Mouse (Mus musculus) neural tube, embryonic 11.5 days (tissue): Measurements from ENCODE around the gene Tmem216. TPM values are rescaled to one million over a fixed set of nuclear protein-coding genes. Genes with fewer than 3 reads are reported as not detected.
A peak's percentile ranks its signal among the peaks of the same experiment; 100 is the strongest.

Experiments used
- ATAC-seq: fragments of 200-750 bp; cut with Nextera tagmentation; 2 replicates; pipeline ENCODE4 v1.8.0; 2017; ENCODE audit warnings: moderate number of reproducible peaks, mild to moderate bottlenecking, moderate TSS enrichment, moderate library complexity; ENCODE audit not compliant: insufficient read depth, low FRiP score, low TSS enrichment
- DNase-seq: peaks from one replicate; pipeline ENCODE4 v3.0.0-alpha.2; 2015; ENCODE audit warnings: low spot score
- H3K27ac ChIP-seq: fragments of 300-500 bp; sonication (generic); 2 replicates; pipeline ENCODE4 v1.5.1; 2014; ENCODE audit warnings: low read depth, mild to moderate bottlenecking, low read length
- H3K27me3 ChIP-seq: fragments of 300-500 bp; sonication (generic); 2 replicates; pipeline ENCODE4 v1.6.1; 2014; ENCODE audit warnings: mild to moderate bottlenecking, low read length, mixed read lengths; ENCODE audit not compliant: control insufficient read depth, insufficient read depth
- H3K36me3 ChIP-seq: fragments of 300-500 bp; sonication (generic); 2 replicates; pipeline ENCODE4 v1.6.1; 2014; ENCODE audit warnings: mild to moderate bottlenecking, low read length, moderate library complexity, mixed read lengths; ENCODE audit not compliant: control insufficient read depth, insufficient read depth
- H3K4me1 ChIP-seq: fragments of 300-500 bp; sonication (generic); 2 replicates; pipeline ENCODE4 v1.6.1; 2014; ENCODE audit warnings: low read length, mixed read lengths; ENCODE audit not compliant: control insufficient read depth, insufficient read depth
- H3K4me2 ChIP-seq: fragments of 300-500 bp; sonication (generic); 2 replicates; pipeline ENCODE4 v1.6.1; 2014; ENCODE audit warnings: low read depth, mild to moderate bottlenecking, moderate library complexity
- H3K4me3 ChIP-seq: fragments of 300-500 bp; sonication (generic); 2 replicates; pipeline ENCODE4 v1.5.1; 2014; ENCODE audit warnings: low read depth, low read length
- H3K9ac ChIP-seq: fragments of 300-500 bp; sonication (generic); 2 replicates; pipeline ENCODE4 v1.6.1; 2014; ENCODE audit warnings: mild to moderate bottlenecking, low read length
- H3K9me3 ChIP-seq: fragments of 300-500 bp; sonication (generic); 2 replicates; pipeline ENCODE4 v1.6.1; 2016; ENCODE audit warnings: low read length; ENCODE audit not compliant: control insufficient read depth
- WGBS: fragments of 180-500 bp; shearing (Covaris S2); extraction: QIAGEN DNeasy Blood & Tissue Kit; methylation state at CpG from one replicate; pipeline ENCODE4 v1.1.7; 2014; 5-methylcytosine and 5-hydroxymethylcytosine counted together
- polyA plus RNA-seq: library from polyadenylated mRNA; unstranded; fragments of >200 nt; fragmentation: Nextera tagmentation; extraction: Ambion mirVana; gene quantifications from 2 replicates; pipeline ENCODE4 v1.2.1, GENCODE M21; 2014

Gene Tmem216
- polyA plus RNA-seq = 57.7 and 59.4 TPM in 2 replicates

GRCm38 (mm10) chr19:10555624-10556510 is at the start of gene Tmem216:
Tmem216 (minus strand) TSS chr19:10556238.
- H3K4me1 ChIP-seq = peaks cover 5% of the 10 kb centered on the region; the same call in 1 of the 2 replicates
- DNase-seq = peak; percentile 86
- H3K27ac ChIP-seq = peak within 1 kb of the TSS; percentile 78
- H3K4me3 ChIP-seq = peak within 1 kb of the TSS; percentile 59
- WGBS = 2% methylated on average over 41 of the region's 43 CpGs
- peak within 1 kb of the TSS; percentile 58 for H3K9ac ChIP-seq
- ATAC-seq = peak; percentile 98
- peak within 1 kb of the TSS; percentile 63 for H3K4me2 ChIP-seq
- no peaks in the 10 kb centered on the region for H3K27me3 ChIP-seq
- peaks cover 3% of the 10 kb centered on the region; the same call in 1 of the 2 replicates for H3K36me3 ChIP-seq
- H3K9me3 ChIP-seq = no peaks in the 10 kb centered on the region

GRCm38 (mm10) chr19:10605293-10605900 is 49.4 kb upstream of the Tmem216 start, which contains the start of the genes Ddb1 and Tkfc:
Ddb1 (plus strand) TSS chr19:10605327.
Tkfc (minus strand) TSS chr19:10605654.
- peak within 1 kb of the TSS; percentile 78 for H3K4me2 ChIP-seq
- H3K4me1 ChIP-seq = peaks cover 10% of the 10 kb centered on the region; the same call in 1 of the 2 replicates
- H3K4me3 ChIP-seq = peak within 1 kb of the TSS; percentile 96
- peak; percentile 99 for DNase-seq
- H3K9ac ChIP-seq = peak within 1 kb of the TSS; percentile 95
- peak; percentile 95 for ATAC-seq
- no peaks in the 10 kb centered on the region for H3K9me3 ChIP-seq
- under 1% methylated on average over 47 of the region's 49 CpGs for WGBS
- peaks cover 10% of the 10 kb centered on the region for H3K36me3 ChIP-seq
- H3K27ac ChIP-seq = peak within 1 kb of the TSS; percentile 89
- no peaks in the 10 kb centered on the region for H3K27me3 ChIP-seq

- Histone ChIP-seq H3K36me3 (peaks cover 8% of the 10 kb centered on the region), H3K4me3 (peak overlapping the region; percentile 96), H3K9me3 (no peaks in the 10 kb centered on the region), H3K27me3 (no peaks in the 10 kb centered on the region), H3K27ac (peak overlapping the region; percentile 89), H3K9ac (peak overlapping the region; percentile 95), H3K4me2 (peak overlapping the region; percentile 78), H3K4me1 (peaks cover 10% of the 10 kb centered on the region; the same call in 1 of the 2 replicates)
- DNase-seq (no peak), ATAC-seq (no peak)
- 60% methylated on average over 3 of the region's 3 CpGs for WGBS
These were observed 48.5 kb upstream of the Tmem216 start for GRCm38 (mm10) chr19:10604534-10604933.

- DNase-seq (no peak), ATAC-seq (no peak)
- Histone ChIP-seq H3K36me3 (peaks cover 7% of the 10 kb centered on the region), H3K9me3 (no peaks in the 10 kb centered on the region), H3K27ac (no peak overlapping the region), H3K9ac (peak overlapping the region; percentile 18; the same call in 1 of the 2 replicates), H3K4me3 (0 out of 2 replicates have a peak overlapping the region, but pooled peaks have one; percentile 1), H3K4me1 (peaks cover 10% of the 10 kb centered on the region; the same call in 1 of the 2 replicates), H3K27me3 (no peaks in the 10 kb centered on the region), H3K4me2 (no peak overlapping the region)
- WGBS = 88% methylated on average over 18 of the region's 18 CpGs
These were observed 47.9 kb upstream of the Tmem216 start for GRCm38 (mm10) chr19:10603660-10604523.

GRCm38 (mm10) chr19:10602787-10603186 is 46.7 kb upstream of the Tmem216 start:
- peak; percentile 46 for ATAC-seq
- H3K36me3 ChIP-seq = 0 out of 2 replicates have a peak, but pooled peaks cover 2% of the 10 kb centered on the region
- H3K4me1 ChIP-seq = peaks cover 10% of the 10 kb centered on the region; the same call in 1 of the 2 replicates
- H3K27me3 ChIP-seq = no peaks in the 10 kb centered on the region
- 2% methylated on average over 9 of the region's 9 CpGs for WGBS
- peak; percentile 92 for DNase-seq
- H3K27ac ChIP-seq = peak overlapping the region; percentile 90
- H3K9ac ChIP-seq = peak overlapping the region; percentile 67
- no peaks in the 10 kb centered on the region for H3K9me3 ChIP-seq
- peak overlapping the region; percentile 24 for H3K4me3 ChIP-seq
- peak overlapping the region; percentile 48 for H3K4me2 ChIP-seq

- Histone ChIP-seq H3K9me3 (no peaks in the 10 kb centered on the region), H3K27me3 (no peaks in the 10 kb centered on the region), H3K4me2 (peak overlapping the region; percentile 48), H3K4me3 (peak overlapping the region; percentile 24), H3K27ac (peak overlapping the region; percentile 90), H3K9ac (peak overlapping the region; percentile 67), H3K4me1 (peaks cover 10% of the 10 kb centered on the region; the same call in 1 of the 2 replicates), H3K36me3 (no peaks in the 10 kb centered on the region)
- 10% methylated on average over 6 of the region's 6 CpGs for WGBS
- DNase-seq = no peak
- peak; percentile 48; the same call in 1 of the 2 replicates for ATAC-seq
These were observed 46.3 kb upstream of the Tmem216 start for GRCm38 (mm10) chr19:10602247-10602769.

- H3K4me1 ChIP-seq = peaks cover 1% of the 10 kb centered on the region; the same call in 1 of the 2 replicates
- H3K36me3 ChIP-seq = peaks cover 3% of the 10 kb centered on the region
- no peaks in the 10 kb centered on the region for H3K27me3 ChIP-seq
- no peak overlapping the region for H3K27ac ChIP-seq
- DNase-seq (no peak), ATAC-seq (no peak)
- 93% methylated on average over 2 of the region's 2 CpGs for WGBS
- H3K9me3 ChIP-seq = no peaks in the 10 kb centered on the region
- H3K4me3 ChIP-seq = no peak overlapping the region
- H3K9ac ChIP-seq = no peak overlapping the region
- H3K4me2 ChIP-seq = no peak overlapping the region
These were observed 43.6 kb upstream of the Tmem216 start for GRCm38 (mm10) chr19:10599648-10600047.
